Mouse (Mus musculus) retina, embryonic 14.5 days (tissue): Measurements from ENCODE around the gene Atf3.
A peak's percentile ranks its signal among the peaks of the same experiment; 100 is the strongest.
"Not testable (repeated sequence)": the region's sequence is repeated elsewhere in the genome, so short reads cannot be mapped to it uniquely, and the experiment has no call there.

Experiments
- DNase-seq: peaks from one replicate; pipeline ENCODE4 v3.0.0-alpha.2; 2015; ENCODE audit warnings: low spot score

The Atf3 gene

DNA sequence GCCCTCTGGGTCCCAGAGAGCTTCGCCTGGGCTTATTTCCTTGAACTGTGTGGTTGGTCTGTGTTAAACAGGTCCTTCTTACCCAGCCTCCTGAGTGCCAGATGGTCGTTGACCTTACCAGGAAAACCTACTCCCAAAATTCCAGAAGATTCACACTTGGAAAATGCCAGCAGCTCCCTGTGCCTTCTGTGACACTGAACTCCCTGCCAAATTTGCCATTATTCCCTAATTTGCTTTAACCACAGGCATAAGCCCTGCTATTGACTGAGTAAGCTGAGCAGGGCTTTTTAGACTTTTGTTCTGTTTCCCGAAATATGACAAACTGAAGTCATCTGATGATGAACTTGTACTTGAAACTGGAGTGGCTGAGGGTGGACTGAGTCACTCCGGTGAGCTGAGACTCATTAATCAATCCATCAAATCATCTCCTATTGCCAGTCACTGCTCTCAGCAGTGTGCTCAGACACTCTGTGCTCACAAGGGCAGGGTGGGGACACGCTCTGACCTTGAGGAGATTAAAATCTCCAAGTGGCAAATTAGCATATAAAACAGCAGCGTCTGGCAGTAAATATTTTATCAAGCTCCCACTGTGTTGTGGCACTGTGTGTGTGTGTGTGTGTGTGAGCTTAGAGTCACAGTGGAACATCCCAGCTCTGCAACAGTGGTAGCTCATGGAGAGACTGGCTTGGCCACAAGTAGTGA is 28.0 kb downstream of the Atf3 start:
- no peak for DNase-seq

DNA sequence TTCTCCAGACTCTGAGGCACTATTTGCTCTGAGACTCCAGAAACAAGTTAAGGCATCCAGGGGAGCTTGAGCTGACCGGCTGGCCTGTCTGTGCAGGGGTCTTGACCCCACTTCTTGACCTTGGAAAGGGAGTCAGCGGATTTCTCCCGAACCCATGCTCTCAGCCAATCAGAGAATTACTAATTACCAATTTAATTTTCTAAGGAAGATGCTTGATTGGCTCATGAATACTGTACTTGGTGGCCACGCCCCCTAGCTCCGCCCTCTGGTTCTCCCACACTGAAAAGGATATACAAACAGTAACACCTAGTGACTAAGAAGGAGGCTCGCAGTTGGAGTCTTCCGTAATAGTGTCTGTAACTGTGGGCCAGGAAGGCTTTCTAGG is 31.5 kb downstream of the Atf3 start:
- DNase-seq = peak; percentile 29

DNA sequence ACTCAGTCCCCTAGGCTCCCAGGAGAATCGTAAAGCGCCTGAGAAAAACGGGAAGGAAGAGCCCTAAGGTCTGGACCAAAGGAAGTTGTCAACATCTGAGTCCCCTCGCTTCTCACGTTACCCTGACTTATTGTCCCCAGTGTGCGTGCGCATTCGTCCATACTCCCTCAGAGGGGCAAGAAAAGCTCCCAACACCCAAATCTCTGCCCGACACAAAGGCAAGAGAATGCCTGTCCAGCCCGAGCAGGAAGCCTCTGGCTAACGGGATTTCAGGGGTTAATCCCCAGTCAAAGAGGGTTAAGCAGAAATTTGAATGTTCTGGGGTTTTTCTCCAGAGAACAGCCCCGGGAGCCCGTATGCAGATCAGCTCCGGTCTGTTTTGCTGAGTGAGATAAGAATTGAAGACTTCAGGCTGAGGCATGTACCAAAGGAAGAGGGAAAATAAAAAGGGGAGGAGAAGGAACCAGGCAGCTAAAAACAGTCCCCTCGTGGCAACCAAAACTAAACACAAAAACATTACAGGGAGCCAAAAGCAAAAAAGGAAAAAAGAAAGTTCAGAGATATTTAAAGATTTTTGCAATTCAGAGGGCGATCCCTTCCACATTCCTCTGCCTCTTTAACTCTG is 32.0 kb downstream of the Atf3 start:
- no peak for DNase-seq

DNA sequence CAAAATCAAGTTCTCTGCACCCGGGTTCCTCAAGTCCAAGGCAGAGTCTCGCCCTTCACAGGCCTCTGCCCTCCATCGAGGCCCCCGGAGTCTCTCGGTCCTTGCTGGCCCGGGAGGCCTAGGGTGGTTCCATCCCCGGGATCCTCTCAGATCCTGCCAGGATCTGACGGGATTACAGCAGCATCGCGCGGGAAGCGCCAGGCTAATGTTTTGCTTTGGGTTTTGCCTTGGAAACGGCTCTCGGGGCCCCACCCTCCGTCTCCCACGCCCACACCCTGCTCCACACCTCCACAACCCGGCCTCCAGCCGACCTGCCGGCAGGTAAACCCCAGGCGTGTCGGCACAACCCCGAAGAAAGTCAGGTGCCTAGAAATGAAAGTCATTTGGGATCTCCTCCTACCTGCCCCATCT is 33.0 kb downstream of the Atf3 start:
- DNase-seq = peak; percentile 23

DNA sequence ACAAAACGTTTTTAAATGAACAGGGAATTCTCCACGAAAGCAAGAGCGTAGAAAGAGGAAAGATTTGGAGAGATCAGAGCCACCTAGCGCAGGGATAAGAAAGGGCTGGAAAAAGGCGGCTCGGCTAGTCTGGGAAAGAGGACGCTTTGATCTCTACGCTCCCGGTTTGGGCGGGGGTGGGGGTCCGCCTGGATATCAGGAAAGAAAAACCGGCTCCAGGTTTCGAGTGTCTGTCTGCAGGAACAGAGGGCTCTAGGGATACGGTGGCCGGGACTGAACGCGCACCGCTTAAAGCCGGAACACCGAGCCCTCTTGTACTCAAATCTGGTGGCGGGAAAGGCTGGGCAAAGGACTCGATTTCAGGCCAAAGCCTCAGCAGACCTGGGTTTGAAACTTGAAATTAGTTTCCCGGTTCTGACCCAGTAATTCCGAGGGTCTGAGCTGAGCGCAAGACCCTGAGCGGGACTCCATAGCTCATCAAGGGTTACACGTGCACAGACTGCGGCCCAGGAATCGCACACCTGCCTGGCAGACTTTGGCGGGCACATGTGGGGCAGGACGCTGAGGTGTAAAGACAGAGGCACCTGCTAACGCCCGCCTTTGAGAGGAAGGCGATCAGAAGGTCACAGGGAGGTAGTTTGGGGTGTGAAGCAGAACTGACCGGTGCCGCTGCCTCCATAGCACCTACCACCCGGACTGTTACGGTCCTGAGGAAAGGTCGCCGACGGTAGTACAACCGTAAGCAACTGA is 33.6 kb downstream of the Atf3 start:
- DNase-seq = peak; percentile 59

DNA sequence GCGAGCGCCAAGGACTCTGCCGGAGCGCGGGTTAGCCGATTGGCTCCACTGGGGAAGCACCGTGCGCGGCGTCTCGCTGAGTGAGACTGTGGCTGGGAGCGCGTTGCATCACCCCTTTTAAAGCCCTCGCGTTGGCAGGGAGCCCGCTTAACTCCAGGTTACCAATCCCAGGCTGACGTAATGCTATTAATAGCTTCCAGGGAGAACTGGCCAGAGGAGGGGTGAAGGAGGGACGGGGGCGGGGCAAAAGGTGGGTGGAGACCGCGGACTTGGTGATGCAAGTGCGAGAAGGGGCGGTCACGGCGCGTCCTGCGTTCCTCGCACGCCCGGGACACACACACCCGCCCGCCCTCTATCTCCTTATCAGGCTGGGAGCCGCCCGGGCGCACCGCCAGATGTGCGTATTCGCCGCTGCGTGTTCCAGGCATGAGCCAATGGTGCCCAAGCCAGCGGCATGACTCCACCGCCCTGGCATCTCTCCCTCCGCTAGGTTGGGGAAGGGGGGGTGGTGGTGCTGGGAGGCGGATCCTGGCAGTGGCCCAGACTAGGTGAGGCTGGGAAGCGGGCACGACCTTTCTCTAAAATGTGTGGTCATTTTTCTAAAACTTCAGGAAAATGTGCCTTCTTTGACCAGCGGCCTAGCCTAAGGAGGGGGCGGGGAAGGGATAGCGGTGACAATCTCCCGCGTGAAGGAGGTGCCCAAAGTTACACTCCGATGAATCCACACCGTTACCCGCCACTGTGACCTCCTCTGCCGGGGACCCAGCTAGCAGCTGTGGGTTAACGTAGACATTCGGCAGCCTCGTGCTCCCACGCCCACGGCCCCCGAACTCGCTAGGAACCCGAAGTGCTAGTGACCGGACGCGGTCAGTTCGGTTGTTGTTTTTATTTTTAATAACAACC is 34.4 kb downstream of the Atf3 start:
- peak; percentile 82 for DNase-seq

DNA sequence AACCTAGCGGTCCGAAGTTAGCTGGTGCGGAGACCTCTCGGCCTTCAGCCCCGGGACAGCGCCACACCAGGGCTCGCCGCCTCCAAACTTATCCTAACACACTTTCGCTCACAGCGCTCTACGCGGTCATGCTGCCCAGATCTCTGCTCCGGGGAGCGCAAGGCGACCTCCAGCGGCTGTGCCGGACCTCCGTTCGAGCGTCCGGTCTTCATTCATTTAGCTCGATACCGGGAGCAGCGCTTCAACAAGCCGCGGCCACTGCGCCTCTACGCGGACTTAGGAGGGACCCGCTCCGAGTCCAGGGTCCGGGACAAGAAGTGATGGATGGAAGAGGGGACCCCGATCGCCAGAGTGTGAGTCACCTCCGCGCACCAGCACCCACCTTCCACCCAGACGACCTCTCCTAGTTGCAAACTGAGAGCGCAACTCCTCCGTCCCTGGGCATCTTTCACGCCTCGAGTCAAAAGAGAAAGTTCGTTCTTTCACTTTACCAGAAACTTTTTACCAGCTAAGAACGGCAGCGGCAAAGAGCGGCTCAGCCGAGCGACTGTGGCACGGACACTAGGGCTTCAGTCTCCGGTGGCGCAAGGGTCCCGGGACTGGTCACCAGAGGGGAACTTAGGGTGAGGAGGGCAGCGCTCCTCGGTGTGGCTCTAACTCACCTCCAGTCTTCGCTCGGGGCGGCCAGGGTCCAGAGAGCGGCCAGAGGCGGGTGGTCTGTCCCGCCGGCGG is 35.2 kb downstream of the Atf3 start:
- DNase-seq = peak; percentile 71

DNA sequence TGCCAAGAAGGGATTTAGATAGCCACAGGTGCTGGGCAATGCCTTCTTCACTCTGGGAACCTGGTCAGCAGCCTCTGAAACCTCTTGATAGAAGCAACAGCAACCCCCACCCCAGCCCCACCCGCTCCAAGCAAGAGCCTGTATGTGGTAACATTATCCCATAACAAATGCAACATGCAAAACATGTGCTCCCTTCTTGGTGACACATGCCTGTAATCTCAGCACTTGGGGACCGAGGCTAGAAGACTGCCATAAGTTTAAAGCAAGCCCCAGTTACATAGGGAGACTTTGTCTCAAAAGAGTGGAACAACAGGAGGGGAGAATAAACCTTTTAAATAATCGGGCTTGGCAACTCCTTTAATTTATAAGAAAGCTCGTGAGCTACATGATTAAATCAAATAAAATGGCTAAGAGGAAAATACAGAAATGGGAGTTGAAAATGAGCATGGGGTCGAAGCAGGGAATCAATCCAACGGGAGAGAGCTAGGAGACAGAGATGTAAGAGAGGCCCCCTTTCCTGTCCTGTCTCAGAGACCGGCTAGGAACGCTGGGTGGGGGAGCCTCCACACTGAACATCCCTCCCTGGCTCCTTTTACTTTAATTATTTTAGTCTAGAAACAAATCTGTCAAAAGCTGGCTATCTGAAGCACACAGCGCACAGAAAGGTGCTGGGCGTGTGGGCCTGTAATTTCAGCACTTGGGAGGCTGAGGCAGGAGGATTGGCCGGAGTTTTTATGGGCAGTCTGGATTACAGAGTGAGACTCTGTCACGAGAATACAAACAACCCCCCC is 36.2 kb downstream of the Atf3 start:
- DNase-seq = no peak

DNA sequence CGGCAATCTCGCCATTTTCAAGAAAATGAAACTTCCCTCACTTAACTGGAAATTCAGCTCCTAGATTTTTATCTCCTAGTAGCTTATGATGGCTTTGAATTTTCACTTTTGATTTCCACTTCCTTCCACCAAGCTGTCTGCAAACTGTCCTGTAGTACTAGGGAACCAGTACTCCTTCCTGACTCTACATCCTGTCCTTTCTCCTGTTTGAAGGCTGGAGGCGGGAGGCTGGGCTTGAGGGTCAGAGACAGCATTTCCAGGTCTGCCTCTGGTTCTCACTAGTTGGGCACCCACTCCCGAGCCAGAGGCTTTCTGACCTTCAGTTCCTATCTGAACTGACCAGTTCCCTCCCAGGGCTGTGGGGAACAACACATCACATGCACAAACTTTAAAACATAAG is 37.4 kb downstream of the Atf3 start:
- no peak for DNase-seq

DNA sequence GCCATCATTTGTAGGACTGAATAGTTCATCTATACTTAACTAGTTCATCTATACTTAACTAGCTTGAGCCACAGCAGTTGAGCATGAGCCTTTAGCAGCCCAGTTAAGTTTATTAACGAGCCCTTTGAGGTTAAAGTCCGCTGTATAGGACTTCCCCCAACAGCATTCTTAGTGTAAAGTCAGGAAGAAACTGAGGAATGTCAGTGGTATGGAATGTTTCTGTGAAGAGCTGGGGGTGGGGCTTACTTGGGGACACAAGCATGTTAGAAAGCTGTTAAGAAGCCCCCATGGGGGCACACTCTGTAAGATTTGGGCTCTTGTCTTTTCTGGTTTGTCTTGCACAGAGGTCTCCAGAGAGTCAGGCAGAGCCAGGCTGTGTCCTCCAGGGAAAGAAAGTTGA is 38.0 kb downstream of the Atf3 start:
- DNase-seq = no peak

DNA sequence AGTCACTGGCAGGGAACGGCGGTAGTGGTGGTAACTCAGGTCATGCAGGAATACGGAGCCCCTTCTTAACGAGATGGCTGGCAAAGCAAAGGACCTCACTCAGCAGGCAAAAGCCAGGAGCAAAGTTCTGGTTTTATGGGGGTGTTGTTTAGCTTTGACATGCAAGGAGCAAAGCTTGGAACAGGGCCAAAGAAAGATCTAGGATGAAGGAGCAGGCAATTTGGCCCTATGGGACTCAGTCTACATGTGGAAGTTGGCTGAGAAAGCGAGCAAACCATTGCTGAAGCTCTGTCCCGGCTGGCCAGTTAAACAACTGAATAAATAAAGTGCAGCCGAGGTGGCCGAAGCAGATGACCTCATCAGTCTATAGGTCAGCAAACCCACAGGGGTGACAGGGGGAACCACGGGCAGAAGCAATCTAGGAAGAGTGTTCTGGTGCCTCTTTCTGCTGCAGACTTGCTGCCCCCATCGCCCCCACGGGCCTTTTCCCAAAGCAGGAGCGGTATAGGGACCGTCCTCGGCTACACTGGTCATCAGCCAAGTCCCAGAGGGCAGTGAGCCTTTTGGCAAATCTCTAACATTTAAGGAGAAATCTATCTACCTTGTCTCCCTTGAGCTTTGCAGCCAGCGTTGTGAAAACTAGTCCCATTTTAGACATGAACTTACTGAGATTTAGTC is 39.2 kb downstream of the Atf3 start:
- DNase-seq = no peak

DNA sequence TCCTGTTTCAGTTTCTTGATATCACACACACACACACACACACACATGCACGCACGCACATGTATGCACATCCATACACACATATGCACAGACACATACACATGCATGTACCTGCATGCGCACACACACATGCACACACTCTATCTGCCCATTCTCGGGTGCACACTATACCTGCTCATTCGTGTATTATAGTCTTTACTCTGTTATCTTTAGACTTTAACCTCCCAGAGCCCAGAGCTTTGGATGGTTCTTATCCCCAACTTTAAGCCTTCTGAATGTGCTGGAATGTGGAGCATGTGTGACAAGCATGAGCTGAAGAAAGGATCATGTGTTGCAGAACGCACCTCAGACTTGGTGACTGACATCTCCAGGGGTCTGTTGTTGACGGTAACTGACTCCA is 41.0 kb downstream of the Atf3 start:
- no peak for DNase-seq

DNA sequence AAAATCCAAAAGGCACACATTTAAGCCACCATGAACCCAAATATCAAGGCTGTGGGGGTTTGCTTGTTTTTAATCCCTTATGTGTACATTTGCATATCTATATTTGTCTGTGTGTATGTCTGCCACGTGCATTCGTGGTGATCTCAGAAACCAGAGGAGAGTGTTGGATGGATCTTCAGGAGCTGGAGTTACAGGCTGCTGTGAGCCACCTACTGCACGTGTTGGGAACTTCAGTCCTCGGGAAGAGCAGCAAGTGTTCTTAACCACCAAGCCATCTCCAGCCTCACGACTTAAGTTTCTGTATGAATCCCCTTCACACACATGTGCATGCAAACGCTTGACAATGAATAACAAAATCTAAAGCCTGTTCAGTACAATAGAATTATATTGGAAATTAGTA is 45.4 kb downstream of the Atf3 start:
- peak; percentile 56 for DNase-seq

DNA sequence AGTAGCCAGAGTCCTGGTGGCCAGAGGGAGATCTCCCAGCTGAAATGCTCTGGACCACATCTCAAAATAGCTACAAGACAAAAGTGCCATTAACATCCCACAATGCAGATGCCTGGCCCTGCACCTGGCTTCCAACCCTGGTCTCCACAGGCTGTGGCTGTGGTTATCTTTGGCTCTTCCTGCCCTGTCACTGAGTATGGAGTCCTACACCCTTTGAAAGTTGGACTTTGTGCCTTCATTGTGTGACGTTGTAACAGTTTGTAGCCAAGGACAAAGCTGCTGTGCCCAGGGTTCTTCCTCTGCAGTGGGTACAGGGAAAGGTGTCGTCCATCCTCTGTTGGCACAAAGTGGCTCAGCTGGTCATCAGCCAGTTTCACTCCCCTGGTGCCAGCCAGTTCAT is 47.4 kb downstream of the Atf3 start:
- no peak for DNase-seq

DNA sequence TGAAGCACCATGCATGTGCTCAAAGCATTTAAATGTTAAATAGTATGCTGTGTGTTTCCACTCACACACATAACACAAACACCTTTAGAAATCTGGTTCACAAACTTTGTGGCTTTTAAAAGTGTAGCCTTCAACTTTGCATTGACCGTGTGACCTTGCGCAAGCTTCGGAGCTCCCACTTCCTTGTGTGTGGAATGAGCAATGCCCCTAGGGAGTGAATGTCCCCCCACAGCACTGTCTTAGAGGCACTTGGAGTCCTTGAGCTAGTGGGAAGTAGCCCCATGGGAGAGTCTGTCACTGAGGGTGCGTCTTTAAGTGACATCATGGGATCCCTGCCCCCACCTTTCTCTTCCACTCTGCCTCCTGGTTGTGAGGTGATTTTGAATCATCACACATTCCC is 51.6 kb downstream of the Atf3 start:
- DNase-seq = no peak

DNA sequence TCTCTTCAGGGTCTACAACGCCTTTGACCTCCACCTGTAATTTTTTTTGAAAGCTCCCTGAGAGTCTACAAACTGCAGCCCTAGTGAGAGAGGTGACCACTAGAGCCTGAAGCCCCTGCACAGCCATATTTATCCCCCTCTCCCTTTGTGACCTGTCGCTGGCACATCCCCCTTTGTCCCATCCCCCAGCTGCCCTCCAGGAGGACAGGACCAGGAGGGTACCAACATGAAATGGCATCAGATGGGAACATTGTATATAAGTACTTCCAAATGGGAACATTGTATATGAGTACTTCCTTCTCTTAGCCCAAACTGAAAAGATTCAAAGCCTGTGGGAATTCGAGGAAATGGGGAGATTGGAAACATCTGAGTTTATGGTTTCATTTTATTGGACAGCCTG is 53.1 kb downstream of the Atf3 start, which contains the start of gene Fam71a:
TSS of gene Fam71a (minus strand) at position 101 of the 400 bp plus-strand sequence.
- DNase-seq = no peak

DNA sequence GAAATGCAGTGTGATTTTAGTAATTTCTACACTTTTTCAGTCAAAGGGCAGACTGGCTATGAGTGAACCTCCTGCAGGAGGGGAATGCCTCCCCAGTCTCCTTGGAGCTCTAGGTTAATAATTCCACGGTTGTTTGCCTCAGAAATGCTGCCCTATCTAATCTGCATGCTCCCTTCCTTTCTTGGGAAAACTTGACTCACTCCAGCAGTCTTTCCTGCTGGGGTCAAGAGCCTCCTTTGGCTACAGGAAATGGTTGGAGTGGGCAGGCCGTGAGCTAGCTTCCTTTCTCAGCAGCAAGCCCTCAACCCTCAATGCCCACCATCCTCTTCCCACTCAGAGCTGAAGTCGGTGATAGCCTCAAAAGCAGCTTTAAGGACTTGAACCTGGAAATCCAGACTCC is 63.5 kb downstream of the Atf3 start:
- DNase-seq = no peak

DNA sequence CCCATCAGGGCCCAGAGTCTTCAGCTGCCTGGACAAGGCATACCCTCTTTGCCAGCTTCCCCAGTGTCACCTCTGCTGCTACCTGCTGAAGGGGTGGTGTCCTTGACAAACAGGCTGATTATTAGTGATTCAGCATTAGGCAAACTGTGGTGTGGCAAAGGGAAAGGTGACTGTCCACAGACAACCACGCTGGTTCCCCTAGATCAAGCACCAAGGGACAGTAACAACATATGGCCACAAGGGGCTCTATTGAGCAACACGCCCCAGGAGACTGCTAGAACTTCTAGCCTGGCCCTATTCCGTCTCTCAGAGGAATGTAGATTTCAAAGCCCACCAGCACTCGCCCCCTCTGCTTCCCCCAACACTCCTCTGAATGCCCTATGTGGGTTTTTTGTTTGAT is 64.8 kb downstream of the Atf3 start:
- peak; percentile 79 for DNase-seq

DNA sequence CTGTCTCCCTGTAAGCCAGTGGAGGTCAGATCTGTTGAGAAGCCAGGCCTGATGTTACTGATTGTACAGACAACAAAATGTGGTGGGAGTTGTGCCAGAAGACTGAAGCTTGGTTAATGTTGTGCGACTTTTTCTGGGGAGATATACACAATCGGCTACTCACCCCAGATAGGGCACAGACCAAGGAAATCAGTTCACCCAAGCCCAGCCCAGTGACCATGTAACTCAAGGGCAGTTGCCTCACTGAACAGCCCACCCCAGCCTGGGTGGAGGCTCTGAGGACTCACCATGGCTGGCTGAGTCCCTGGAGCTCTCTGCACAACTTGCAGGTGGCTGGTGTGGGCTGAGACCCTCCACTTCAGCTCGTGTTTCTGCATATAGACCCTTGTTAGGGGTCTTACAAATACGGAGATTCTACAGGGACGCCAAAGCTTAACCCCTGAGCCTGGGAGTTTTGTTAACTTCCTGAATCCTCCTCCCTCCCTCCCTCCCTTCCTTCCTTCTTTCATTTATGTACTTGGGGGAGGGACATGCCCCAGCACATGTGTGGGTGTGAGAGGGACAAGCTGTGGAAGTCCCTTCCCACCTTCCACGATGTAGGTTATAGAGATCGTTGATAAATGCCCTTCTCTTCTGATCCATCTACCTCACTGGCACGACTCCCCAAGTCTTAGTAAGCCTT is 66.8 kb downstream of the Atf3 start:
- DNase-seq = no peak

DNA sequence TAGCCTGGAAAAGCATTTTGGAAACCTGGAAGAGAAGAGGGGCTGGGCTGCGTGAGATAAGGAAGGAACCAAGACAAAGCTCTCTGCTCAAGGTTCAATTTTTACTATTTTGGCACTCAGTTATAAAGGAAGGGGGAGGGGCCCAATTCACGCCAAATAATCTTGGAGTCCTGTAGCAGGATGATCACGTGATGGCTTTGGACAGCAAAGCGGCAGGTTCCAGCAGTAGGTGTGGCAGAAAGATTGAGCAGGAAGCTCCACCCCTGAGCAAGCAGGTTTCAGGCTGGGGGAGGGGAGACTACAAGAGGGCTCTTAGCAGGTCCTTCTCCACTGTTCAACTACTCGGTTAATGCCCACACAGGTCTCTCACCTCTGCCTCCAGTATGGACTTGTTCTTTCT is 68.3 kb downstream of the Atf3 start:
- DNase-seq = not testable (repeated sequence)
